Mouse (Mus musculus) G1E (cell line): ENCODE results near the gene B3gnt6. TPM values are rescaled to one million over a fixed set of nuclear protein-coding genes. Genes with fewer than 3 reads are reported as not detected.
"Not testable (repeated sequence)": the region's sequence is repeated elsewhere in the genome, so short reads cannot be mapped to it uniquely, and the experiment has no call there.

ENCODE experiments used
- ATAC-seq: 2 replicates; pipeline ENCODE4 v1.8.0; 2016; ENCODE audit warnings: mild to moderate bottlenecking; ENCODE audit not compliant: insufficient number of reproducible peaks, poor library complexity, low FRiP score, severe bottlenecking; ENCODE audit errors: extremely low read depth
- DNase-seq: peaks from one replicate; pipeline ENCODE4 v3.0.0; 2012; ENCODE audit warnings: low spot score
- H3K27me3 ChIP-seq: 2 replicates; pipeline ENCODE4 v1.6.1; 2012; ENCODE audit warnings: mild to moderate bottlenecking, low read length, inconsistent platforms; ENCODE audit not compliant: insufficient read depth
- H3K36me3 ChIP-seq: replicated peaks from 2 replicates; pipeline ENCODE3; 2012; ENCODE audit warnings: mild to moderate bottlenecking, inconsistent platforms
- H3K4me1 ChIP-seq: 2 replicates; pipeline ENCODE4 v1.6.1; 2012; ENCODE audit warnings: low read depth, low read length, inconsistent platforms, mixed read lengths; ENCODE audit not compliant: insufficient read depth
- H3K4me3 ChIP-seq: 2 replicates; pipeline ENCODE4 v1.5.1; 2012; ENCODE audit warnings: low read depth, mild to moderate bottlenecking, inconsistent platforms, low read length, moderate library complexity, mixed read lengths
- H3K9me3 ChIP-seq: replicated peaks from 2 replicates; pipeline ENCODE4 v1.6.1; 2012; ENCODE audit warnings: inconsistent platforms
- CTCF ChIP-seq: IDR thresholded peaks from 2 replicates; pipeline ENCODE4 v1.5.1; 2012; ENCODE audit warnings: low read depth, low read length, inconsistent platforms, mixed read lengths
- GATA1 ChIP-seq: IDR thresholded peaks from 2 replicates; pipeline ENCODE4 v1.6.1; 2012; ENCODE audit warnings: borderline replicate concordance, low read length, inconsistent platforms, mixed read lengths
- GATA2 ChIP-seq: IDR thresholded peaks from 2 replicates; pipeline ENCODE4 v1.6.1; 2012; ENCODE audit warnings: low read depth, low read length, inconsistent platforms, borderline replicate concordance
- POLR2AphosphoS5 ChIP-seq: IDR thresholded peaks from 2 replicates; pipeline ENCODE4 v1.6.1; 2012; ENCODE audit warnings: low read depth, low read length, inconsistent platforms; ENCODE audit not compliant: insufficient replicate concordance
- TAL1 ChIP-seq: conservative IDR thresholded peaks from 2 replicates; pipeline ENCODE4 v1.6.1; 2012; ENCODE audit warnings: low read depth, low read length, inconsistent platforms, mixed read lengths
- polyA plus RNA-seq: library from polyadenylated mRNA; stranded (reverse); fragments of >175 nt; gene quantifications from 2 replicates; pipeline ENCODE4 v1.2.3, GENCODE M21; 2012
- total RNA-seq, 2 experiments: library from RNA; stranded (forward) in 1 of 2; stranded (reverse) in 1 of 2; fragments of 200-1000 nt in 1 of 2; fragments of >200 nt in 1 of 2; fragmentation: Nextera tagmentation in 1 of 2; gene quantifications; 2 replicates each; pipeline ENCODE4 v1.2.3; 2014 to 2017

B3gnt6 gene
- total and polyA plus RNA-seq, 3 experiments: 0.03 to 0.11 TPM; not detected in 1

GRCm38 (mm10) chr7:98189745-98190144 lies 9.5 kb downstream of the B3gnt6 start:
- DNase-seq (no peak), ATAC-seq (no peak)
- Histone ChIP-seq H3K27me3 (peaks cover 21% of the 10 kb centered on the region), H3K36me3 (no peaks in the 10 kb centered on the region), H3K4me1 (no peaks in the 10 kb centered on the region), H3K9me3 (peaks cover 2% of the 10 kb centered on the region; the same call in 1 of the 2 replicates), H3K4me3 (no peak overlapping the region)
- no peak for TF ChIP-seq GATA2
- TF ChIP-seq POLR2AphosphoS5: no peak
- TF ChIP-seq GATA1: no peak
- TF ChIP-seq TAL1: no peak
- no peak for TF ChIP-seq CTCF

DNA sequence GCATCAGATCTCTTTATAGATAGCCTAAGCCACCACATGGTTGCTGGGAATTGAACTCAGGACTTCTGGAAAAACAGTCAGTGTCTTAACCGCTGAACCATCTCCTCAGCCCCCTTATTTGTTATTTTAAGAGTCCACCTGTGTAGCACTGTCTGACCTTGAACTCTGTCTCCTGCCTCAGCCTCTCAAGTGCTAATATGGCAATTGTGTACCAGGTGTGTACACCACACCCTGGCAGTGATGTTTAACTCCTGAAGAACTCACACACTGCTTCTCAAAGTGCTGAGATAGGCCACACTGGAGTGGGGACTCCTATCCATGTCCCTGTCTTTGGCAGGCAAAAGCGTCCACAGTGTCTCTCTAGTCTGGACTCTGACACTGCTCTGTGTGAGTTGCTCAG lies 10.6 kb downstream of the B3gnt6 start:
- no peak overlapping the region for H3K4me3 ChIP-seq
- TF ChIP-seq POLR2AphosphoS5 (no peak), TAL1 (no peak), GATA1 (no peak), GATA2 (no peak), CTCF (no peak)
- 0 out of 2 replicates have a peak, but pooled peaks cover 2% of the 10 kb centered on the region for H3K9me3 ChIP-seq
- DNase-seq (no peak), ATAC-seq (no peak)
- no peaks in the 10 kb centered on the region for H3K36me3 ChIP-seq
- peaks cover 20% of the 10 kb centered on the region for H3K27me3 ChIP-seq
- no peaks in the 10 kb centered on the region for H3K4me1 ChIP-seq

DNA sequence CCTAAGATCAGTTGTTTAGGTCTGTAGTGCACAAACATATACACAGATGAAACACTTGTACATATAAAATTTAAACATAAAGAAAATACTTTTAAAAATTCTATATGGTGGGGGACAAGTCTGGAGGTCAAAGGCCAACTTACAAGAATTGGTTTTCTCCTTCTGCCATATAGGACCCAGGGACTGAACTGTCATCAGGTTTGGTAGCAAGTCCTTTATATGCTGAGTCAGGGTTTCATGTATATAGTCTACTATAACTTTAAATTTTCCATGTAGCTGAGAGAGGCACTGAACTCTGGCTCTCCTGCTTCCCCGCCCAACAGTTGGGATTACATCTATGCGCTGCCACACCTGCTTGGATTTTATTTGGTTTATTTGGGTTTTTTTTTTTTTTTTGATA lies 11.0 kb downstream of the B3gnt6 start:
- no peaks in the 10 kb centered on the region for H3K4me1 ChIP-seq

DNA sequence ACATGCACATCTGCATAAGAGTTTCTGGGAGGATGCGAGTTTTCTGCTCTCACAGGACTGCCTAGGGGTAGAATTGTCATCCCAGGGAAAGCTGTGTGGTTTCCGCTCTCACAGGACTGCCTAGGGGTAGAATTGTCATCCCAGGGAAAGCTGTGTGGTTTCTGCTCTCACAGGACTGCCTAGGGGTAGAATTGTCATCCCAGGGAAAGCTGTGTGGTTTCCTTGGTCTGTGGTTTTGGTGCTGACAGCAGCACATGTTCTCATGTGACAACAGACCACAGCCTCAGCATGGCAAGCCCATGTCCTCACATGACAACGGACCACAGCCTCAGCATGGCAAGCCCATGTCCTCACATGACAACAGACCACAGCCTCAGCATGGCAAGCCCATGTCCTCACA lies 11.9 kb downstream of the B3gnt6 start:
- H3K4me1 ChIP-seq, H3K9me3 ChIP-seq, H3K4me3 ChIP-seq, ATAC-seq, DNase-seq, H3K36me3 ChIP-seq: not testable (repeated sequence)
- H3K27me3 ChIP-seq: peaks cover 24% of the 10 kb centered on the region

More for the DNA sequence above, 11.0 kb downstream of the B3gnt6 start:
- TF ChIP-seq POLR2AphosphoS5: no peak
- no peak for TF ChIP-seq GATA1
- ATAC-seq: no peak
- no peaks in the 10 kb centered on the region for H3K36me3 ChIP-seq
- no peak for DNase-seq
- H3K4me3 ChIP-seq: no peak overlapping the region
- no peaks in the 10 kb centered on the region for H3K9me3 ChIP-seq
- peaks cover 20% of the 10 kb centered on the region for H3K27me3 ChIP-seq

DNA sequence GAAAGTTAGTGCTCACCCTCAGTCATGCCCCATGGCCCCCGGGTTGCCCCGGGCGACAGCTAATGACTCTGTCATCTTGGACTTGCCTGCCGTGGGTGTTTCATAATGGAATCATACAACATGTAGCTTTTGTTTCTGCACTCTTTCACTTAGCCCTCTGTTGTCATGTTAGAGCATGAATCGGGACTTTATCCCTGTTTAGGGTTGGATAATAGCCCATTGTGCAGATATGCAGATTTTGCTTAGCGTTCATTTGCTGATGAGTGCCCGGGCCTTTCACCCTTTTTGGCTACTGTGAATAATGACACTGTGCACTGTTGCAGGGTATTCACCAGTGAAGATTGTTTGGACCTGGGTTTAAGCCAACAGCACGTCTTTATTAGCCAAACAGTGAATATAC lies 12.6 kb downstream of the B3gnt6 start:
- Histone ChIP-seq H3K27me3 (peaks cover 20% of the 10 kb centered on the region), H3K4me3 (no peak overlapping the region), H3K36me3 (no peaks in the 10 kb centered on the region), H3K9me3 (no peaks in the 10 kb centered on the region), H3K4me1 (no peaks in the 10 kb centered on the region)
- TF ChIP-seq POLR2AphosphoS5: no peak
- TF ChIP-seq GATA2: no peak
- TF ChIP-seq GATA1: no peak
- no peak for TF ChIP-seq TAL1
- TF ChIP-seq CTCF: no peak
- no peak for ATAC-seq
- DNase-seq: no peak

GRCm38 (mm10) chr7:98185326-98185725 lies 14.0 kb downstream of the B3gnt6 start:
- DNase-seq (no peak), ATAC-seq (no peak)
- no peak for TF ChIP-seq TAL1
- TF ChIP-seq GATA1: no peak
- no peak for TF ChIP-seq GATA2
- no peak for TF ChIP-seq CTCF
- TF ChIP-seq POLR2AphosphoS5: no peak
- no peaks in the 10 kb centered on the region for H3K9me3 ChIP-seq
- peaks cover 20% of the 10 kb centered on the region for H3K27me3 ChIP-seq
- H3K4me3 ChIP-seq: no peak overlapping the region
- H3K4me1 ChIP-seq: no peaks in the 10 kb centered on the region
- H3K36me3 ChIP-seq: no peaks in the 10 kb centered on the region

DNA sequence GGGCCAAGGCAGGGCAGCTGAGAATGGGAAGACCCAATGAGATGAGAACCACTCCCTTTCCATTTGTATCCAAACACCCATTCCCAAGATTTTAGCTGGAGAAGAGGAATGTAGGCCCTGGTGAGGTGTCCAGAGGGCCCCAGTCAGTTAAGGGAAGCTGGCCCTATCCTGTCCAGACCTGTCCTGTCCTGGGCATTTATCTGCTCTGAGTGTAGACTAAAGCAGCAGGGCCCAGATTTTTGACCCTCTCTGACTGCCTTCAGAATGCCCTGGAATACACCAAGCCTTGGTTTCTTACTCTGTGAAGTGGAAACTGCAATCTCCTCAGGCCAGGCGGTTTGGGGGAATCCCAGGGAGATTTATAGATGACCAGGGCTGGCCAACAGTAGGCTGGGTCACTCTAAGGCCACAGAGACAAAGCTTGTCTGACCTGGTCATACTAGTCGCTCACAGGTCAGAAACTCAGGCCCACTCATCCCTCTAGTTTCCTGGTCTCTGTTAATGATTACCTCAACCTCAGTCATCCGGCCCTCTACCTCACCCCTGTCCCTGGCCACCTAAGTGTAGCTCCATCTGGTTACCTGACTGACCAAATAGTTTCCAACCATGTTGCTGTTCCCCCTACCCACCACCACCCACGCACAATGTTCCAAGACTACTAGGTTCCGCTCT lies 20.6 kb downstream of the B3gnt6 start:
- H3K4me1 ChIP-seq: peaks cover 16% of the 10 kb centered on the region
- TF ChIP-seq GATA2 (no peak), TAL1 (no peak), CTCF (no peak), POLR2AphosphoS5 (no peak), GATA1 (no peak)
- no peak for DNase-seq

More for the DNA sequence above, 20.6 kb downstream of the B3gnt6 start:
- H3K9me3 ChIP-seq: no peaks in the 10 kb centered on the region
- H3K27me3 ChIP-seq: peaks cover 56% of the 10 kb centered on the region
- ATAC-seq: no peak
- H3K4me3 ChIP-seq: peak overlapping the region; percentile 74; the same call in 1 of the 2 replicates
- no peaks in the 10 kb centered on the region for H3K36me3 ChIP-seq
